Mouse (Mus musculus): ENCODE data around the gene Camta1.

Gene Camta1

DNA sequence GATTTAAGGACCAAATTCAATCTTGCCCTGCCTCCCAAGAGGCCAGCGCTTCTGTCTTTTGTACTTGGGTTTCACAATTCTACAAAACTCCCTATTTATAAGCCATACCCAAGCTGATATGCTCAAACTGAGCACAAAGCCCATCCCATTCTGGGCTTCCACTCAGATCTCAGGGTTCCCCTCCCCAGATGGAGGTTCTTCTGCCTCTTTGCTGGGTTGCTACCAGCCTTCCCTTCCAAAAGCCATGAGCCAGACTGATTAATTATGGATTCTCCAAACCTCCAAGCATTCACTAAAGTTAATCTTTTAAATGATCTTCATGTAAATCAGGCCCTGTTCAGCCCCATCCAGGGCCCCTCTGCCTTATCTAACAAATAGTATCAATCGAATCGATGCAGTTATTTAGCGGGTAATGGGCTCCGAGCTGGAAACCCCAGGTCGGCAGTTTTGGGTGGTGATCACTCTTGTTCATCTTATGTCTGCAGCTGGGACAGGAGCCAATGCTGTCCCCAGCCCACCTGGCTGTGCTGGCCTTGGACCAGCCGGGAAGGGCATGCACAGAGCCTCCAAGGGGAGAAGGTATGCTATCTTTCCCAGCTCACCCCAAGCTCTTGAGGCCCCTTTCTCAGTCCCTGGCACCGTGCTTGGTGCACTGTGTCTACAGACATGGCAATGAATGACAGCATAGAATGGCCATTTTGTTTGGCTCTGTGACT, 534.5 kb downstream of the Camta1 start:
- no peak for DNase-seq (ENCODE audit: low spot score in 2 of 2)

DNA sequence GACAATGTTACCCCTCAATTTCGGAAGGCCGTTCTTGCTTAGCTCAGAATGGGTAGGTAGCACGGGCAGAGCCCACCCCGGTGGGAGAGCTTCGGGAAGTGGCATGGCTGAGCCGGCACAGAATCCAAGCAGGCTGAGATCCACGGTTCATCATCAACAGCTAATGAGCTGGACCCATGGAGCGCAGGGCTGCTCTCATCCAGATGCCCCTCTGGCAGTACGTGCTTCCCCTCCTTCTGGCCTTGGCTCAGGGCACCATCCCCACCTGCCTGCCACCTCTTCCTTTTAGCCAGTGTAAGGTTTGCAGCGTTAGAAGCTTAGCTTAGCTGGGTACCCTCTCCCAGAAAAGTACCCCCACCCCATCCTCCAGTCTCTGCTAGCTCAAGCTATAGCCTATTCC, 545.2 kb downstream of the Camta1 start:
- no peak for DNase-seq (ENCODE audit: low spot score in 2 of 2)

DNA sequence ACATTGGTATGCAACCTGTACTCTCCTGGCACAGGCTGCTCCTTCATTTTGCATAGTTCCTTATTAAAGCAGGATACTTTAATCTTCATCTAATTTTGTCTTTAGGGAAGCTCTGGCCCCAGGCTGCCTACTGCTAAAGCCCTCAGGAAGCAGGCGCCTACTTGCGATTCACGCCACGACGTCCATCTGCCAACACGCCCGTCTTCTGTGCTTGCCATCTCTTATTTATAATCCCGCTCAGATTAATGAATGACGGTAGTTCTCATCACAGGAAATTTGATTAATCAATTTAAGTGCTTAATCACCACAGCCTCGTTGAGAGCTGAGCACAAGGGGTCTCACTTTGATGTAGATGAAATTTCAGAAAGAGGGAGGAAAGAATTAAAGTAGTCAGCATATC, 546.0 kb downstream of the Camta1 start:
- no peak for DNase-seq (ENCODE audit: low spot score in 2 of 2)

DNA sequence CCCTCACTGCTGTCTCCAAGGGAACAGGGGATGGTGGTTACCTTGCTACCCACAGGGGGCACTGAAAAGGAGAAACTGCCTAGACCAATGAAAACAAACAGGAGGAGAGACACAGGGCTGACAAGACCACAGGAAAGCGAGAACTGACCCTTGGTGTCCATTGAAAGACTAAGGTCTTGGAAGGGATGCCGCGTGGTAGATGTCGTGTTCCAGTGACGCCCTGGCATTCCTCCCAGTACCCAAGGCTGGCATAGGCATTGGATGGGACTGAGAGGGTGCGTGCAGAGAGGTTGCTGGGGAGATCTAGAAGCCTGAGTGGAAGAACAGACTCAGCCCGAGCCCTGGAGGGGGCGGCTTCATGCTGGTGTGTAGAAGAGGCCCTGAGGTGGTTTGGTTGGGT, 550.9 kb downstream of the Camta1 start:
- no peak for DNase-seq (ENCODE audit: low spot score in 2 of 2)

DNA sequence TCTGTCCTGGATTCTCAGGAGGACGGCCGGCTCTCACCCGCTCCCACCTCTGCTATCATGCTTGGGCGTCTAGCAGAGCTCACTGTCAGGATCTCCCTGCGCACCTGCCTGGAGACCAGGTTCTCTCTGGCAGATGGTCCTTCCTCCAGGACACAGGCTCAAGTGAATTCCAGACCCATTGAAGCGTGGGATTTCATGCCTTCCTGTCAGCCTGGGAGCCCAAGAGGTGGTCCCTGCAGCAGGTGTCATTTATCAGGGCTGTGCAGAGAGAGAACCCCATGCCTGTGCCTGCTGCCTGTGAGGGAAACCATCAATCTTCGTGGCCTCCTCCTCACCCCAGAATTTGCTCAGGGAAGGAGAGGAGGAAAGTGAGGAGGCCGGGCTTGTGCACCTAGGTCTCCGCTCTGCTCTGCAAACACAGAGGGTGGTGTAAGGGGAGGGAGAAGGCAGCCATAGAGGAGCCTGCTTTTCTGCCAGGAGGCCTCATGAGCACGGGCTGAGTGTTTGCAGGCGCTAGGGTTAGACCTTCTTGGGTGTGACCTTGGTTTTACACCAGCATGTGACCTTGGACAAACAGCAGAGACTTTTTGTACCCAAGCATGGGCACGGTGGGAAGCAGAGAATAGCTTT, 551.5 kb downstream of the Camta1 start:
- DNase-seq (ENCODE audit: low spot score in 2 of 2): no peak

DNA sequence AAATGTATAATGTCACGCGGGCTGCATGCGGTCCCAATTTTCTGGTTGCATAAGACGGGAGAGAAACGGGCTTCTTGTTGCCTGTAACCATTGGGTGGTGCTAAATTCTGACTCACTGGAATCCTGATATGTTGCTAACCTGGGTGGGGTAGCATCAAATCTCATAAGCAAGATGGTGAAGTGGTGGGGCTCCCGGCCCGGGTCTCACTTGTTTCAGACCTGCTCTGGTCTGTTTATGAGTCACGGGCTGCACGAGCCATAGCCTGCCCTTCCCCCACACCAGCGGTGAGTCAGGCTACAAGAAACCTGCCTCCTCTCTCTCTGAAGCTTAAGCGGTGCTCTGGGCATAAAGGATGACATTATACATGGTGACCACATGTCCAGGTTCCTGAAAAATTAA, 554.8 kb downstream of the Camta1 start:
- DNase-seq (ENCODE audit: low spot score in 2 of 2): no peak

DNA sequence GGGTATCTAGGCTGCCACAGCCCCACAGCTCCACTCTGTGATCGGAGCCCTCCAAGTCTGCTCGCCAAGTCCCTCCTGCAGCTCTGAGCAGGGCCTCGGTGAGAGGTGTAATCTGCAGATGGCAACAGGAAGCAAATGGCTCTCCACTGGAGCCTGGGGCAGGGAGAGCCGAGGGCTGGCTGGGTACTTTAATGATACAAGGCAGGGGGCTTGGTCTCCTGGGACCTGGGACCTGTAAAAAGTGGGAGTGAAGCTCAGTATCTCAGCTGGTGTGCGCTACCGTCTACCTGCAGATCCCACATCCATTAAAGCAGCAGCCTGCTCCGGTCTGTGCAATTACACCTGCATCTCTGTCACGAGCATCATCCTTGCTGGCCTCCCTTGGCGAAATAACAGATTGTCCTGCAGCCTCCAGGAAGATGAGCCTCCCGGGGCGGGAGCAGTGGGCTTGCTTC, 555.3 kb downstream of the Camta1 start:
- DNase-seq (ENCODE audit: low spot score in 2 of 2): no peak

DNA sequence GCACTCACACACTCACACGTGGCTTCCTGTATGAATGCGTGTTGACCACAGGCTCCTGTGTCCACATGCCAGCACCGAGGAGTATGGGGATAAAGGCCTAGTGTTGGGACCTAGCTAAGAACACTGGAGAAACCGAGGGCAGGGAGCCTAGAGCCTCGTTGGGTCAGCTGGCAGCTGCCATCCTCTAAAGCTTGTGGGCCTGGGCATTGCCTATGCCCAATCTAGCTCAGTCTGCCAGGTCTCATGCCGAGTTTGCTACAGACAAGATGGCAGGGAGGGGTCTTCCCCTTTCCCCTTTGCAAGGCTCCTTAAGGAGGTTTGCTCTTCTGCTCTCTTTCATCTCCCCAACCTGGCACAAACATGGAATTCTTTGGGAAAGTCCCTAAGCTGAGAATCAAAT, 555.9 kb downstream of the Camta1 start:
- DNase-seq (ENCODE audit: low spot score in 2 of 2): no peak

DNA sequence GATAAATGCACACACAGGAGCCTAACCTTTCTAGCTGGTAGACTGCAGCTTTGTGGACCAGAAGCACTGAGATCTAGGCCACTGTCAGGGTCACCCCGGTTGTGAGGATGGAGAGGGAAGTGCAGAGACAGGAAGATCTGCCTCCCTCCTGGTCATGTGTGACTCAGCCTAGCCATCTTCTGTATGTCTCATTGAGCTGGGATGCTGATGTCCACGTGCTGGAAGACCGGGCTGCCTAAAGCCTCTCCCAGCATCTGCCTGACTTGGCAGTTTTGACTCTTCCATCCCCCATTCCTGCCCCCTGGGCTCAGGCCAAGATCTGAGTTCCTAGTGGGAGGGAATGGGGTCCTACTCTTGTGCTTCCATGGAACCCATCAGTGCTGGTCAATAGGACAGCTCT, 557.7 kb downstream of the Camta1 start:
- no peak for DNase-seq (ENCODE audit: low spot score in 2 of 2)

DNA sequence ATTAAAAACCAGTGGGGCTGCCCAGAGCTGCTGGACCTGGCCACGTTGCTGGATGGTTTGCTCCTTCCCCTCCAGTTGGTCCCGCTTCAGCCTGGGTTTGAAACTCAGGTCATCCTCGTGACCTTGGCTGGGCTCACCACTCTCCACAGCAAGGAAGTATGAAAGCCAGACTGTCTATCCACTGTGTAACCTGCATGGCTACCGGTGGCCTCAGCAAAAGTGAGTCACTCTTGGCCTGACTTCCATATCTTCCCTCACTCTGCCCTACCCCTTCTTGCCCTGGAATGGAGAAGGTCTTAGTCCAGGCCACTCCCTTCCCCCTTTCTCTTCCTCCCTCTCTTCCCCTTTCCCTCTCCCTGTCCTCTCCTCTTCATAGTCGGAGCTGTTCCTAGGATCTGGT, 558.2 kb downstream of the Camta1 start:
- DNase-seq (ENCODE audit: low spot score in 2 of 2): no peak

DNA sequence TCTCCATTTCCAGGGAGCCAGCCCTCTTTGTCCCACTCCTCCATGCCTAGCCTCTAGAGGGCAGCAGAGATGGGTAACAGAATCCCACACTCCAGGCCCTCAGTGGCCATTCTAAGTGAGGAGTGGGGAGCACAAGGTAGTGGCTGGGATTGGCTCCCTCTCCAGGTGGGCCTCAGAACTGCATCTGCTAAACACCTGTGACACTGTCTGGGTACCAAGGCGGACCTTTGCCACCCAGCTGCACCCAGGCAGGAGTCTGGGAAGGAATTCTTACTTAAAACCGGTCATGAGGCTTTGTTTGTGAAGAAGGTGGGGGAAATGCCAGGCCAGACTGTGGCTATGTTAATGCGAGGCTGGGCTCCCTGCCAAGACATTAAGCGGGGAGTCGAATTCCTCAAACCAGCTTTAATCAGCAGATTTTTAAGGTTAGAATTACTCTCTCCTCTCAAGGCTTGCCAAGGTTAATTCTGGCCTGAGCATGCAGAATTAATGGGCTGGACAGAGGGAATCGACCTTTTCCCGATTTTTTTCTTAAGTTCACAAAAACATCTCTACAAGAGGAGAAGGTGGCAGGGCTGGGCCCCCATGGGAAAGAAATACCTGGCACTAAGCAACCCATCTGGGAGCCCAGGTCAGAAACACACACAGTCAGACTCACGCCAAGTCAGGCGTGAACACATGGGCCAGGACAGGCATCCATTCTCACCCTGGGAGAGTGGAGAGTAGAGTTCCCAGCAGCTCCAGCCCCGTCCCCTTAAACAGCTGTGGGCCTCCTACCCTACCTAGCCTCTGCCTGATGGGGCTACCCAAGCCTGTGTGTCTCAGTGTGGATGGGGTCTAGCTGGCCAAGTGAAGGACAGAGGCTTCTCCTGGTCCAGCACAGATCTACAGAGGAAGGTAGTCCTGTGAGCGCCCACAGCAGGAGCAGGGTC, 559.2 kb downstream of the Camta1 start:
- DNase-seq (ENCODE audit: low spot score in 2 of 2): no peak

DNA sequence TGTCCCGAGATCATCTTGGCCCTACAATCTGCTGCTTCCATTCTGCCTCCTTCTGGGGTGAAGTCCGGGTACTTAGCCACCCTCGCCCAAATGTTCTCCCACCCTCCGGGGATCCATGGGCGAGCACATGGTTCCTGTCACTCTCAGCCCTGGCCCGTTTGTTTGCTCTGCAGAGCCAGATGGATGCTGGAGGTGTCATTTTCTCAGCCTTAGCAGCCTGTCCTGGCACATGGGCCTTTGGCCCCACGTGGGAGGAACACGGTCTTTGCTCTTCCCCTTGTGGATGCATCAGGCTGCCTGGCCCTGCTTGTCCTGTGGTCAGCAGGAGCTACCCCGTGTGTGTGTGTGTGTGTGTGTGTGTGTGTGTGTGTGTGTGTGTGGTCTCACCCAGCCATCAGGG, 560.3 kb downstream of the Camta1 start:
- DNase-seq (ENCODE audit: low spot score in 2 of 2): no peak

DNA sequence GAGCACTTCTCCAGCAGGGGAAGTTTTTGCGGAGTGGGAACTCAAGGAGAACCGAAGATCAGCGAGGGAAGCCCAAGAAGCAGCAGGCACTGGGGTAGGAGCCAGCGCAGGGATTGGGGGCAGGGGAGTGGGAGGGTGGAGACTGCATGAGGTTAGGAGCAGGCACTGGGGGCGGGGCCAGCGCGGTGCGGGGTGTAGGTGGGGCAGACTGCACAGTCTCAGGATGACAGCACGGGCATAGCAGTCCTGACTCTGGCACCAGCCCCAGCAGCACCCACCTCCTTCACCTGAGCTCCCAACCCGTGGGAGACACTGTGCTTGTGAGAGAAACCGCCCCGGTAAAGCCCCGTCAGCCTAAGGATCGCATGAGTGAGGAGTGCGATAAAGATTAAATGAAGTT, 561.0 kb downstream of the Camta1 start:
- DNase-seq (ENCODE audit: low spot score in 2 of 2): no peak

DNA sequence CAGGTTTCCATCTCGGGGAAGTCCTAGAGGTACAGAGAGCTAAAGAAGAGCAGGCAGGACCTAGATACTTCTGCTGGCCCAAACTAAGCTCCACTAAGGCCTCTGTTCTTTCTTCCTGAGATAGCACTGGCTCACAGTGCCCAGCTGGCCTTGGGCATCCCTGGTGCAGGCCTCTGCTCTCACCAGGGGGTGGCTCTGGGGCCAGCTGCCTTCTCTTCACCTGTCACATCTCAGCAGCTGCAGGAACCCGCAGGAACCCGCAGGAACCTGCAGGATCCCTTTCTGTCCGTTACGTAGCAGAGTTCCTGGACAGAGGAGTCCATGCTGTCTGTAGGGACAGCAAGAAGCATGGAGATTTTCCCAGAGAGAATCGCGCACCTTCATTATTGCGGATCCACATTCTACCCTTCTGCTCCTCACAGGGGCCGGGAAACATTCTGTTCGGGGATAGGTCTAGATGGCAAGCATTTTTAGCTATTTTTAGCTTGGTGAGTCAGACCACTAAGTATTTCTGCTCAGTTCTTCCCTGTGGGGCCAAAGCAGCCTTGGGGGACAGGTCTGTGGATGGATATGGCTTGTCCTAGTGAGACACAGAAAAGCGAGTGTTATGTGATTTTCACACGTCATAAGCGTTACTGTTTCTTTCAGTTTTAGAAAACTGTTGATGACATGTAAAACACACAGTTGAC, 566.0 kb downstream of the Camta1 start:
- DNase-seq (ENCODE audit: low spot score in 2 of 2): no peak

DNA sequence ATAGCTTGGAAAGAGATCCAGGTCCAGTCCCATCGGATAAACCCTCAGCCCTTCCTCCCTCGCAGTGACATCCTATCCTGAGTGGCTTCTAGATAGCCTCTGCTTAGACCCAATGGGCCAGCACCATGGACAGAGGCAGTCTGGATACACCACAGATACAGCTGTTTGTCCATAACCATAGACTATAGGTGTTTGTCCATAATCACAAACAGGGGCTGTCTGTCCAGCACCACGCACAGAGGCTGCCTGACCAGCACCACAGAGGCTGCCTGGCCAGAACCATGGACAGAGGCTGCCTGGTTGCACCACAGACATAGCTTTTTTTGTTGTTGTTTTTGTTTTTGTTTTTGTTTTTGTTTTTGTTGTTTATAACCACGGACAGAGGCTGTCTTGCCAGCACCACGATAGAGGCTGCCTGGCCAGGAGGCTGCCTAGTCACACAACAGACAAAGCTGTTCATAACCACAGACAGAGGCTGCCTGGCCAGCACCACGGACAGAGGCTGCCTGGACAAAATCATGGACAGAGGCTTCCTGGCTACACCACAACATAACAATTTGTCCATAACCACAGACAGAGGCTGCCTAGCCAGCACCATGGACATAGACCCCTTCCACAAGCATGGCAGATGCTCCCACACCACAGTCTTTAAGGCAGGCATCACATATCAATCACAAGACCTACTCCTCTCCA, 572.6 kb downstream of the Camta1 start:
- DNase-seq (ENCODE audit: low spot score in 2 of 2): no peak

DNA sequence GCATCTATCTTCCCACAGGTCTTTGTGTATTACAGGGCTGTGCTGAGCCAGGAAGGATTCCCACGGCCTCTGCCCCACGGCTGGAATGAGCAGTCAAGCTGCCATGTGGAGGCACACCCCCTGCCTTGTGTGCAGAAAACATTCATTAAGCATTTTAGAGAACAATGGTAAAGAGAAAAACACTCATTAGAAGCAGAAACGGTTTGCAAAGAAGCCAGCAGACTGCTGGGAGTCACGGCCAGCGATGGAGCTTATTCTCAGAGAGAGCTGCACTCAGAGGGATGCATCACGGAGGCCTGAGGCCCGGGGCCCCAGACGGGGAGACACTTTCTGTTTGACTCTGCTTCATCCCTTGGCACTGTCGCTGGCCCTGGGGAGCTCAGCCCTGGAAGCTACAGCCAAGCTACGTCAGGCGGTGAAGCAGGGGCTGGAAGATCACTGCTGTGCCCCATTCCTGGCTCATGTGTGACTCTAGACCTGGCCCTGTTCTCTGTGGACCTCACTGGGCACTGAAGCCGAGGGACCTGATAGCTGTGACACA, 575.7 kb downstream of the Camta1 start:
- DNase-seq (ENCODE audit: low spot score in 2 of 2): no peak

DNA sequence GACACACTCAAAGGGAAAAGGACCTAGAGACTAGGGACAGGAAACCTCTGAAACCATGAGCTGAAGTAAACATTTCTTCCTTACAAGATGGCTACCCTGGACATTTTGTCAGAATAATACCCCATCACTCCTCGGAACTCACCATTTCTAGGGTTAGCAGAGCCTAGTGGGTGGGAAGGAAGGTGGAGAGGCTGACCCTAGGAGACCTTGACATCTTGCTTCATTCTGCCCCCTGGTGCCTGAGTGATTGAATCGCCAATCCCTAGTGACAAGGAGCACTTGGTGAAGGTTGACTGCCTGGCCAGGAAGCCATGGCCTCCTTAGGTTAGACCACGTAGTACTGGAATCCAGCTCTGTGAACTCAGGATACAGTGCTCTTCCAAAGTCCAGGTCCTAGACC, 576.2 kb downstream of the Camta1 start:
- no peak for DNase-seq (ENCODE audit: low spot score in 2 of 2)

DNA sequence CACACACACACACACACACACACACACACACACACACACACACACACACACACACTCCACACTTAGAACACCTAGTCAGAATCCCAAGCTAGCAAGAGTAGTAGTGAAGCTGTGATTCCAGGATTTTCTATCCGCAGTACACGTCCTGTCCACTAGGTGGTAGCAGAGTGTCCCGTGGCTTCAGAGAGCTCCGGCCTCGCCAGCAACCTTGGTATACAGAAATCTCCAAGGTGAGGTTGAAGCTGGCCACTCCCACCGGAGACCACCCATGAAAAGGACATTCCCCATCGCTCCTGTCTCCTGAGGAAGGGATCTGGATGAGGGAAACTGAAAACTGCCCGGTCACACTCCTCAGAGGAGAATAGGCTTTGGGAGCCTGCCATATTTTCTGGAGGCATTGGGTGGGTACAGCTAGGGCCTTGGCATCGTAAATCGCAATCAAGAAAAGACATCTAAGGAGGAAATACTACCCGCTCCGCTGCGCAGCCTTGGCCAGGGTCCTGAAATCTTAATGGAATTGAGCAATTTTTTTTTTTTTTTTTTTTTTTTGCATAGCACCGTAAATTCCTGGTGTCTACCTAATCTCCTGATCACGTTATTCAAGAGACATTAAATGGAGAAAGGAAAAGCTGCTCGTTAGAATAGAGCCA, 578.5 kb downstream of the Camta1 start:
- DNase-seq (ENCODE audit: low spot score in 2 of 2): no peak

DNA sequence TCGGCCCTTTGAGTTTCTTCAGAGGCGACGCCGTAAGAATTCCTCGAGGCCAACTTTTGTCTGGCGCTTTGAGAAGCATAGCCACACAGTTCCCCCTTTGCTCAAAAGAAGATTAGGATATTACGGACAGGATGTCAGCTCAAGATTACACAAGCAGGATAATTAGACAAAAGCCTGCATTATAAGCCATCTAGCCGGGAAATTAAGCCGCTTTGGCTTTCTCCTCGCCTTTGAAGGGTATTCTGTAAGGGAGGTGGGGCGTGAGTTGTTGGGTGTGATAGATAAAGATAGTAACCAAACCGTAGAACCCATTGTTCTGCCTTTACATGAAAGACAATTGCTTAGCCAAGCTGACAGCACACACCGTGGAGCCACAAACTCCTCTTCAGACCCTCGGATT, 579.6 kb downstream of the Camta1 start:
- no peak for DNase-seq (ENCODE audit: low spot score in 2 of 2)

DNA sequence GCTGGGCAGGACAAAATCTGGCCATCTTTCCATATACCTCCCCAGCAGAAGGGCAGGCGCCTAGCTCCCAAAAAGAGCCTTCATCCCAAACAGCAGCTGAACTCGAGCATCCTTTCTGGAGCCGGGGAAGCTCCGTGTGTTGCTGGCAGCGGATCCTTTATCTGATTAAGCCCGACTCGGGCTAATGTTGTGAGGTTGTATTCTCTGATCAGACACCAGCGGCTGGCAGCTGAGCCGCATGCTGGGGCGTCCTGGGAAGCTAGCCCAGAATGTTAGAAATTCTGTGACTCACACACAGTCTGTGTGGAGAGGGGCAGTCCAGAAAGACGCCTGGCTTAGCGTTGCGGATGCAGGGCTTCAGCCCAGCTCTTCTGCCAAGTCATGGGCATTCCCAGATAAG, 586.4 kb downstream of the Camta1 start:
- DNase-seq (ENCODE audit: low spot score in 2 of 2): no peak
